Mouse (Mus musculus): Measurements from ENCODE around the gene Tgoln1. TPM values are rescaled to one million over a fixed set of nuclear protein-coding genes. Genes with fewer than 3 reads are reported as not detected.

Tgoln1 gene
- total and polyA plus RNA-seq, 2 experiments from 2014 or later = 29.8 to 36.3 TPM

DNA sequence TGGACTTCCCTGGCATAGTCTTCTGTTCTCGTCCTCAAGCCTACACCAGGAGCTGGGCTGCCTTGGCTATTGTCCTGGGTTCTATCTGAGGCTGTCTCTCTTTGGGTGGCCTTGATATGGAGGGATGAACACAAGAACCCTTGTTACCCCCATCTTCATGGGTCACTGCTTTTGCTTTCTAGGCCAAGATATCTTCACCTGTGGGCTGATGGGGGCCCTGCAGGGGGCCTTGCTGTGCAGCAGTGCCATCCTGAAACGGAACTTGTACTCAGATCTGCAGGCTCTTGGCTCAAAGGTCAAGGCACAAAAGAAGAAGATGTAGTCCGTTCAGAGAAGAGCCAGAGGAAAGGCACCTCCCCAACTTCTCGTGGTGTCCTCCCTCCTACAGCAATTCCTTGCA is 9.7 kb downstream of the Tgoln1 start:
- no peak for ATAC-seq
- Histone ChIP-seq H3K4me3 (ENCODE audit: low read length) (no peak overlapping the region), H3K4me2 (ENCODE audit: low read depth, low read length) (no peak overlapping the region), H3K4me1 (ENCODE audit: insufficient read depth, low read length) (no peaks in the 10 kb centered on the region), H3K36me3 (ENCODE audit: insufficient read depth, low read length) (peaks cover 34% of the 10 kb centered on the region), H3K9ac (replicated peaks; ENCODE audit: low read length) (no peak overlapping the region), H3K9me3 (ENCODE audit: low read length) (no peaks in the 10 kb centered on the region), H3K27me3 (ENCODE audit: insufficient read depth, low read length) (no peaks in the 10 kb centered on the region), H3K27ac (no peak overlapping the region)
- WGBS = 78% methylated on average over 4 of the region's 4 CpGs
- no peak for DNase-seq (ENCODE audit: low spot score)
- no peak for TF ChIP-seq CTCF (IDR thresholded peaks at IDR 0.05; ENCODE audit: low read depth)

DNA sequence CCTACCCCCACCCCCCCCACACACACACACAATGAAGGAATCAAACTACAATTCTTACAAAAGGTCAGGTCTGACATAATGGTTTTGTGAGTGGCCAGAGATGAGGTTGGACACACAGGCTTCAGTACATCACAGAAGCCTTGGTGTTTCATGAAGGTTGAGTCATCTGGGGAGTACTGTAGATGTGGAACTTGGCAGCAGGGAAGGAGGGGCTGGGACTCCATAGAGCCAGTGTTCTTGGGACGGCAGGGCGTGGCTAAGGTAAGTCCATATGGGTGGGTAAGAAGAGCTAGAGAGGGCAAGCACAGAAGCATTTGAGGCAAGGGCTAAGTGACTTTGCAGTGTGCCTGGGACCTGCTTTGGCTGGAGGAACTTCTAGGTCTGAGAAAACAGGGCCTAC is 12.7 kb downstream of the Tgoln1 start:
- no peaks in the 10 kb centered on the region for H3K27me3 ChIP-seq (ENCODE audit: insufficient read depth, low read length)
- 98% methylated on average over 2 of the region's 2 CpGs for WGBS

GRCm38 (mm10) chr6:72601732-72602131 is 15.1 kb downstream of the Tgoln1 start:
- WGBS = 42% methylated on average over 1 of the region's 1 CpGs
- H3K27ac ChIP-seq = no peak overlapping the region
- H3K4me2 ChIP-seq (ENCODE audit: low read depth, low read length) = no peak overlapping the region
- no peak overlapping the region for H3K4me3 ChIP-seq (ENCODE audit: low read length)
- ATAC-seq = no peak
- H3K9ac ChIP-seq (replicated peaks; ENCODE audit: low read length) = no peak overlapping the region
- peak; percentile 89 for TF ChIP-seq CTCF (IDR thresholded peaks at IDR 0.05; ENCODE audit: low read depth)
- H3K36me3 ChIP-seq (ENCODE audit: insufficient read depth, low read length) = peaks cover 9% of the 10 kb centered on the region
- H3K4me1 ChIP-seq (ENCODE audit: insufficient read depth, low read length) = 0 out of 2 replicates have a peak, but pooled peaks cover 15% of the 10 kb centered on the region
- no peaks in the 10 kb centered on the region for H3K27me3 ChIP-seq (ENCODE audit: insufficient read depth, low read length)
- H3K9me3 ChIP-seq (ENCODE audit: low read length) = no peaks in the 10 kb centered on the region
- peak; percentile 76 for DNase-seq (ENCODE audit: low spot score)

More for the DNA sequence above, 12.7 kb downstream of the Tgoln1 start:
- no peak for TF ChIP-seq CTCF (IDR thresholded peaks at IDR 0.05; ENCODE audit: low read depth)
- H3K4me1 ChIP-seq (ENCODE audit: insufficient read depth, low read length) = 0 out of 2 replicates have a peak, but pooled peaks cover under 1% of the 10 kb centered on the region
- no peak overlapping the region for H3K4me2 ChIP-seq (ENCODE audit: low read depth, low read length)
- no peaks in the 10 kb centered on the region for H3K9me3 ChIP-seq (ENCODE audit: low read length)
- no peak overlapping the region for H3K27ac ChIP-seq
- no peak overlapping the region for H3K9ac ChIP-seq (replicated peaks; ENCODE audit: low read length)
- no peak for DNase-seq (ENCODE audit: low spot score)
- no peak for ATAC-seq
- peaks cover 17% of the 10 kb centered on the region for H3K36me3 ChIP-seq (ENCODE audit: insufficient read depth, low read length)
- H3K4me3 ChIP-seq (ENCODE audit: low read length) = no peak overlapping the region

- H3K27me3 ChIP-seq (ENCODE audit: insufficient read depth, low read length) = no peaks in the 10 kb centered on the region
- no peak for DNase-seq (ENCODE audit: low spot score)
- H3K9ac ChIP-seq (replicated peaks; ENCODE audit: low read length) = no peak overlapping the region
- peaks cover 3% of the 10 kb centered on the region; the same call in 1 of the 2 replicates for H3K36me3 ChIP-seq (ENCODE audit: insufficient read depth, low read length)
- 0 out of 2 replicates have a peak, but pooled peaks cover 15% of the 10 kb centered on the region for H3K4me1 ChIP-seq (ENCODE audit: insufficient read depth, low read length)
- no peak overlapping the region for H3K4me3 ChIP-seq (ENCODE audit: low read length)
- H3K9me3 ChIP-seq (ENCODE audit: low read length) = no peaks in the 10 kb centered on the region
- WGBS = 87% methylated on average over 12 of the region's 12 CpGs
- ATAC-seq = no peak
- no peak for TF ChIP-seq CTCF (IDR thresholded peaks at IDR 0.05; ENCODE audit: low read depth)
- no peak overlapping the region for H3K4me2 ChIP-seq (ENCODE audit: low read depth, low read length)
- no peak overlapping the region for H3K27ac ChIP-seq
Observed at GRCm38 (mm10) chr6:72600771-72601170, 16.0 kb downstream of the Tgoln1 start.

DNA sequence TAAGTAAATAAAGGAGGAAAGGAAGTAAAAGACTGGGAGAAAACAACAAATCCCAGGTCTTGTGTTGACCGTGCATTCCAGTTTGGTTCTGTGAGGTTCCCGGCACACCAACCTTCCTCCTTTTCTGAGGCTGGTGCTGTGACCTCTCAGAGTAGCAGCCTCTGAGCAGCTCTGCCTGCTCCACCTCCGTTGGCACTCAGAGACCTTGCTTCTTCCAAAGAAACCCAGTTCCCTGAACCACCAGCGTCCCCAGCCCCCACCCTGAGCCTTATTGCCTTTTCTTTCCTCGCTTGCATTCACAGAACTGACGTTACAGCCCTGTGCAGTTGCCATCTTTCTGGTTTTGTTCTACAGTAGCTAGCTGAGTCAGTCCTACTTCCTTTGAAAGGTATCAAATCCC is 16.6 kb downstream of the Tgoln1 start:
- H3K27ac ChIP-seq = no peak overlapping the region
- no peak overlapping the region for H3K9ac ChIP-seq (replicated peaks; ENCODE audit: low read length)
- ATAC-seq (no peak), DNase-seq (ENCODE audit: low spot score) (no peak)
- H3K9me3 ChIP-seq (ENCODE audit: low read length) = no peaks in the 10 kb centered on the region
- no peak for TF ChIP-seq CTCF (IDR thresholded peaks at IDR 0.05; ENCODE audit: low read depth)
- no peaks in the 10 kb centered on the region for H3K36me3 ChIP-seq (ENCODE audit: insufficient read depth, low read length)
- H3K4me2 ChIP-seq (ENCODE audit: low read depth, low read length) = no peak overlapping the region
- 0 out of 2 replicates have a peak, but pooled peaks cover 15% of the 10 kb centered on the region for H3K4me1 ChIP-seq (ENCODE audit: insufficient read depth, low read length)
- 74% methylated on average over 6 of the region's 6 CpGs for WGBS
- no peak overlapping the region for H3K4me3 ChIP-seq (ENCODE audit: low read length)
- no peaks in the 10 kb centered on the region for H3K27me3 ChIP-seq (ENCODE audit: insufficient read depth, low read length)

GRCm38 (mm10) chr6:72598791-72599557 is 17.8 kb downstream of the Tgoln1 start:
- no peaks in the 10 kb centered on the region for H3K27me3 ChIP-seq (ENCODE audit: insufficient read depth, low read length)
- no peaks in the 10 kb centered on the region for H3K9me3 ChIP-seq (ENCODE audit: low read length)
- peak overlapping the region; percentile 80 for H3K27ac ChIP-seq
- ATAC-seq = peak; percentile 27; the same call in 1 of the 2 replicates
- H3K4me3 ChIP-seq (ENCODE audit: low read length) = peak overlapping the region; percentile 52
- 40% methylated on average over 12 of the region's 12 CpGs for WGBS
- no peaks in the 10 kb centered on the region for H3K36me3 ChIP-seq (ENCODE audit: insufficient read depth, low read length)
- 0 out of 2 replicates have a peak, but pooled peaks cover 15% of the 10 kb centered on the region for H3K4me1 ChIP-seq (ENCODE audit: insufficient read depth, low read length)
- peak overlapping the region; percentile 71 for H3K4me2 ChIP-seq (ENCODE audit: low read depth, low read length)
- no peak for TF ChIP-seq CTCF (IDR thresholded peaks at IDR 0.05; ENCODE audit: low read depth)
- peak overlapping the region; percentile 44 for H3K9ac ChIP-seq (replicated peaks; ENCODE audit: low read length)
- peak; percentile 77 for DNase-seq (ENCODE audit: low spot score)

Measured in hindbrain, postnatal 0 days (tissue).